Mouse (Mus musculus): ENCODE measurements at regions not wholly inside any gene's neighbourhood (a gene's known extent, or its start where the extent isn't known, plus 50 kb on each side); places are given as distances from the start of the nearest gene placed in this dataset.

DNA sequence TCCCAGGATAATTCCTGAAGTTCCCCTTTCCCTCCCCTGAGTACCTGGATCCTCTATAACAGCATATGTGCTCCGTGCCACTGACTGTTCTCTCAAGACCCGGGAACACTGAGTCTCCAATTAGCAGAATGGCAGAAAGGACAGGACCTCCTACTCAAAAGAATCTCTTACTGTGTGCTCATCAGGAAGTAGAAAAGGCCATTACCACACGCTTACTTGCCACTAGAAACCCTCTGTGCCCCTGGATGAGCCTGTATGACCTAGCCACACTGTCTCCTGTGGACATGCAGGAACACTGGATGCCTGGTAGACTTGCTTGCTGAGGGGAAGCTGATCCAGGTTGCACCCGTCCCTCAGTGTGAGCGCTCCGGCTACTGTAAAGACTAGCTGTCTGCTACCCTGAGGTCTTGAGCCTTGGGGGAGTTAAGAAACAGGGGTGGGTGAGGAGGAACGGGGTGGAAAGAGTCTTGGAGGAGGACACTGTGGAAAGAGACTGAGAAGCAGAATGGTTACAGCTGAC, 117.6 kb upstream of the Ccnd2 start:
- no peaks in the 10 kb centered on the region for H3K36me3 ChIP-seq (replicated peaks; ENCODE audit: control insufficient read depth, insufficient read depth)
- H3K4me3 ChIP-seq (replicated peaks; ENCODE audit: low read length), result no peak overlapping the region
- H3K27me3 ChIP-seq (ENCODE audit: control insufficient read depth, insufficient read depth, low read length), result no peaks in the 10 kb centered on the region
- H3K4me1 ChIP-seq (replicated peaks; ENCODE audit: control insufficient read depth, insufficient read depth, low read length), result 0 out of 2 replicates have a peak, but pooled peaks cover 6% of the 10 kb centered on the region
- H3K9ac ChIP-seq, result no peak overlapping the region
- no peak overlapping the region for H3K4me2 ChIP-seq (replicated peaks)
- H3K27ac ChIP-seq, result no peak overlapping the region
- 80% methylated on average over 7 of the region's 7 CpGs for WGBS
- DNase-seq (ENCODE audit: low spot score), result no peak
- no peak for ATAC-seq (ENCODE audit: low FRiP score)
- H3K9me3 ChIP-seq (ENCODE audit: control insufficient read depth, low read length), result no peaks in the 10 kb centered on the region

DNA sequence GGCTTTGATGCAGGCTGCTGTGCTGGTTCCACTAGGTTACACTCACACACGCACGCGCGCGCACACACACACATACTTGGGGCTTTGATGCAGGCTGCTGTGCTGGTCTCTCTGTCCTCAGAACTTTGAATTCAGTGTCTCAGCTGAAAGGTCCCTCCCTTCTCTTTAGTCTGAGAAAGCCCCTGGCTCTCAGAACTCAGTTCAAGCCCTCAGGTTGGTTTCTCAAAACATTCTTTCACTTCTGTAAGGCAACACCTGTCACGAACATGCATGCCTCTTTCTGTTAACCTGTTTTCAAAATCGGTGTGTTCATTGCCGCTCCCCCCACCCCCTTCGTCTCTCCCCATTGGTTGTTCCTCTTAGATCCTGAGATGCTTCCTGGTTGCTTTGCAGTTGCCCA, 118.8 kb upstream of the Ccnd2 start:
- 0 out of 2 replicates have a peak, but pooled peaks cover 6% of the 10 kb centered on the region for H3K4me1 ChIP-seq (replicated peaks; ENCODE audit: control insufficient read depth, insufficient read depth, low read length)
- H3K9me3 ChIP-seq (ENCODE audit: control insufficient read depth, low read length), result no peaks in the 10 kb centered on the region
- DNase-seq (ENCODE audit: low spot score), result no peak
- no peaks in the 10 kb centered on the region for H3K36me3 ChIP-seq (replicated peaks; ENCODE audit: control insufficient read depth, insufficient read depth)
- no peak overlapping the region for H3K27ac ChIP-seq
- ATAC-seq (ENCODE audit: low FRiP score), result no peak
- no peak overlapping the region for H3K9ac ChIP-seq
- H3K27me3 ChIP-seq (ENCODE audit: control insufficient read depth, insufficient read depth, low read length), result no peaks in the 10 kb centered on the region
- no peak overlapping the region for H3K4me3 ChIP-seq (replicated peaks; ENCODE audit: low read length)
- 89% methylated on average over 9 of the region's 9 CpGs for WGBS
- no peak overlapping the region for H3K4me2 ChIP-seq (replicated peaks)

DNA sequence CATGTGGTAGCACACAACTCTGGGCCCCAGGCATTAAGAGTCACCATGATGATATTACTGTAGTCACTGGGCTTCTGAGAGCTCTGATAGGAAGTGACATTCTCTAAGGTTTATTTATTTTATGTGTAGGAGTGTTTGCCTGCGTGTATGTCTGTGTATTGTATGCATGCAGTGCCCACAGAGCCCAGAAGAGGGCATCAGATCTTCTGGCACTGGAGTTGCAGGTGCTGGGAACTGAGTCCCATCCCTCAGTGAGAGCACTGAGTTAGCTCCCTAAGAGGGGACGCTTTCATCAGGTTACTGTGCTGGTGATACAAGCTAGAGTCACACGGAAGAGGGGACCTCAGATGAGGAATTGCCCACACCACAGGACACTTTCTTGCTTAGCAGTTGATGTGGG, 119.4 kb upstream of the Ccnd2 start:
- H3K27me3 ChIP-seq (ENCODE audit: control insufficient read depth, insufficient read depth, low read length), result no peaks in the 10 kb centered on the region
- 89% methylated on average over 3 of the region's 3 CpGs for WGBS
- DNase-seq (ENCODE audit: low spot score), result no peak
- no peak for ATAC-seq (ENCODE audit: low FRiP score)
- no peak overlapping the region for H3K27ac ChIP-seq
- no peaks in the 10 kb centered on the region for H3K9me3 ChIP-seq (ENCODE audit: control insufficient read depth, low read length)
- H3K36me3 ChIP-seq (replicated peaks; ENCODE audit: control insufficient read depth, insufficient read depth), result no peaks in the 10 kb centered on the region
- no peak overlapping the region for H3K9ac ChIP-seq
- H3K4me3 ChIP-seq (replicated peaks; ENCODE audit: low read length), result no peak overlapping the region
- H3K4me2 ChIP-seq (replicated peaks), result no peak overlapping the region
- 0 out of 2 replicates have a peak, but pooled peaks cover 4% of the 10 kb centered on the region for H3K4me1 ChIP-seq (replicated peaks; ENCODE audit: control insufficient read depth, insufficient read depth, low read length)

DNA sequence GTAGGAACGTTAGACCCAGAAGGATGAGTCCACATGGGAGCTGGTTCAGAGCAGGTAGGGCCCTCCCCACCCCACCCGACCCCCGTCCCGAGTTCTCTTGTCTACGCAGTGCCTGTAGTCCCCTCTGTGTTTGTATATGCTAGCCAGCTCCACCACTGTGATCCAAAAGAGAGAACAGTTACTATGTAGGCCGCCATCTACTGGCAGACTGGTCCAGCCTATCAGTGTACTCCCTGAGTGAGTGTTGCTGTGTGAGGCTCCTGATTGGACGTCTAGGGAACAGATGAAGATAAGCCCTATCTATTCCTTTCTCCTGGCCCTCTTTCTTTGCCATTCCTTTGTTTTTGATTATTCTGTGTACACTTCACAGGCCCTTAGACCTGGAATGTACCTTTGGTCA, 120.6 kb upstream of the Ccnd2 start:
- H3K36me3 ChIP-seq (replicated peaks; ENCODE audit: control insufficient read depth, insufficient read depth), result no peaks in the 10 kb centered on the region
- no peak overlapping the region for H3K4me2 ChIP-seq (replicated peaks)
- no peaks in the 10 kb centered on the region for H3K27me3 ChIP-seq (ENCODE audit: control insufficient read depth, insufficient read depth, low read length)
- no peak overlapping the region for H3K4me3 ChIP-seq (replicated peaks; ENCODE audit: low read length)
- H3K9ac ChIP-seq, result no peak overlapping the region
- H3K27ac ChIP-seq, result no peak overlapping the region
- DNase-seq (ENCODE audit: low spot score), result no peak
- H3K4me1 ChIP-seq (replicated peaks; ENCODE audit: control insufficient read depth, insufficient read depth, low read length), result no peaks in the 10 kb centered on the region
- no peaks in the 10 kb centered on the region for H3K9me3 ChIP-seq (ENCODE audit: control insufficient read depth, low read length)
- no peak for ATAC-seq (ENCODE audit: low FRiP score)
- WGBS, result 57% methylated on average over 7 of the region's 7 CpGs

DNA sequence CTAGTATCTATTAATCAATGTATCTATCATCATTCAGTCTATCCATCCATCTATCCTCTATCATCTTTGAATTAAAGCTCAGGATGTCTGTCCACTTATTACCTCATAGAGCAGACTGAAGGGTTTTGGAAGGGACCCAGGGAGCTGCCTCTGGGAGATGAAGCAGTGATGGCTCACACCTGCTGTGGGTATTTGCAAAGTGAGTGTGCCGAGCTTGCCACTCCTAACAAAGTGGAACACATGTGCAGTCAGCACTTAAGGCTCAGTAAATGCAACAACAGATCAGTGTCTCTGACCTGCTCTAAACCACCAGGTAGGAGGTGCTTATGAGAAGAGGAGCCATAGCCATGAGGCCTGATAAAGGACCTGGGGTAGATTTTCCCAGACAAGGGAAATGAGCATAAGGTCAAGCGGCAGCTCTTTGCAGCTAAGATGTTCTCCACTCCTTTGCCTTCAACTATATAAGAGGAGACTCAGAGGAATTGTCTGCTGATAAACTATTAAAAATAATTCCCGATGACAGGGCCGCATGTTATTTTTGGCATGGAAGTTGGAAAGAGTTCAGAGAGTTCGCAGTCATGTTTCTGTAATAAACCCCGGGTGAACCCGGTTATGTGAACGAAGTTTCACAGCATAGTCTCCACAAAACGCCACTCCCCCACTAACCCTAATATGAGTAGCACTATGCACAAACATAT, 122.9 kb upstream of the Ccnd2 start:
- H3K9ac ChIP-seq, result no peak overlapping the region
- H3K27me3 ChIP-seq (ENCODE audit: control insufficient read depth, insufficient read depth, low read length), result no peaks in the 10 kb centered on the region
- H3K4me3 ChIP-seq (replicated peaks; ENCODE audit: low read length), result no peak overlapping the region
- ATAC-seq (ENCODE audit: low FRiP score) (no peak), DNase-seq (ENCODE audit: low spot score) (no peak)
- H3K36me3 ChIP-seq (replicated peaks; ENCODE audit: control insufficient read depth, insufficient read depth), result no peaks in the 10 kb centered on the region
- WGBS, result 92% methylated on average over 9 of the region's 9 CpGs
- no peaks in the 10 kb centered on the region for H3K4me1 ChIP-seq (replicated peaks; ENCODE audit: control insufficient read depth, insufficient read depth, low read length)
- H3K9me3 ChIP-seq (ENCODE audit: control insufficient read depth, low read length), result 0 out of 2 replicates have a peak, but pooled peaks cover 4% of the 10 kb centered on the region
- H3K4me2 ChIP-seq (replicated peaks), result no peak overlapping the region
- no peak overlapping the region for H3K27ac ChIP-seq

DNA sequence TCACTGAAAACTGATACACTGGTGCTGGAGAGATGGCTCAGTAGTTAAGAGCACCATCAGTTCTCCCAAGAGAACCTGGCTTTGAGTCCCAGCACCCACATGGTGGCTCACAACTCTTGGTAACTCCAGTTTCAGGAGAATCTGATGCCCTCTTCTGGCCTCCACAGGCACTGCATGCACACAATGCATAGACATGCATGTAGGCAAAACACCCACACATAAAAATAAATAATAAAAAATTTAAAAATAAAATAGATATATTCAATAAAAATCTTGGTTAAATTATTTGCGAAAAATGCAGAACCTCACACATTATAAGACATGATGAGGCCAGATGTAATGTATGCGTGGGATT, 123.4 kb upstream of the Ccnd2 start:
- 0 out of 2 replicates have a peak, but pooled peaks cover 4% of the 10 kb centered on the region for H3K9me3 ChIP-seq (ENCODE audit: control insufficient read depth, low read length)
- H3K4me1 ChIP-seq (replicated peaks; ENCODE audit: control insufficient read depth, insufficient read depth, low read length), result no peaks in the 10 kb centered on the region
- H3K27me3 ChIP-seq (ENCODE audit: control insufficient read depth, insufficient read depth, low read length), result no peaks in the 10 kb centered on the region
- 91% methylated on average over 2 of the region's 2 CpGs for WGBS
- no peak overlapping the region for H3K4me2 ChIP-seq (replicated peaks)
- DNase-seq (ENCODE audit: low spot score) (no peak), ATAC-seq (ENCODE audit: low FRiP score) (no peak)
- no peak overlapping the region for H3K27ac ChIP-seq
- H3K36me3 ChIP-seq (replicated peaks; ENCODE audit: control insufficient read depth, insufficient read depth), result no peaks in the 10 kb centered on the region
- H3K4me3 ChIP-seq (replicated peaks; ENCODE audit: low read length), result no peak overlapping the region
- no peak overlapping the region for H3K9ac ChIP-seq

DNA sequence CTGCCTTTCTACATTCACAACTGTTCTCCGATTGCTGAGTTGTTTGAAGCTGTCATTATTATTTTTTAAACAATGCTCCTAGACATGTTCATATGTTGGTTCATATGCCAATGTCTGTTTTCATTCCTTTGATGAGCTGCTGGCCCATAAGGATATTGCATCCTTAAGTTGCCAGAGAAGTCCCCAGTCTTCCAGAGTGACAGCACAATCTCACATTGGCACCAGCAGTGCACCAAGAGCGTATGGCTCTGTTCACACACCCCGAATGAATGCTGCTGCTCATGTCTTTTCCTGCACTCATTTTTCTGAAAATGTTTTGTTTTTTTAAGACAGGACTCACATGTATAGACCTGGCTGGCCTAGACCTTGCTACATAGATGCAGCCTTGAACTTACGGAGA, 124.4 kb upstream of the Ccnd2 start:
- Histone ChIP-seq H3K4me2 (replicated peaks) (no peak overlapping the region), H3K9me3 (ENCODE audit: control insufficient read depth, low read length) (0 out of 2 replicates have a peak, but pooled peaks cover 4% of the 10 kb centered on the region), H3K36me3 (replicated peaks; ENCODE audit: control insufficient read depth, insufficient read depth) (no peaks in the 10 kb centered on the region), H3K27ac (no peak overlapping the region), H3K4me3 (replicated peaks; ENCODE audit: low read length) (no peak overlapping the region), H3K4me1 (replicated peaks; ENCODE audit: control insufficient read depth, insufficient read depth, low read length) (no peaks in the 10 kb centered on the region), H3K9ac (no peak overlapping the region), H3K27me3 (ENCODE audit: control insufficient read depth, insufficient read depth, low read length) (no peaks in the 10 kb centered on the region)
- ATAC-seq (ENCODE audit: low FRiP score) (no peak), DNase-seq (ENCODE audit: low spot score) (no peak)
- WGBS, result 95% methylated on average over 4 of the region's 4 CpGs

DNA sequence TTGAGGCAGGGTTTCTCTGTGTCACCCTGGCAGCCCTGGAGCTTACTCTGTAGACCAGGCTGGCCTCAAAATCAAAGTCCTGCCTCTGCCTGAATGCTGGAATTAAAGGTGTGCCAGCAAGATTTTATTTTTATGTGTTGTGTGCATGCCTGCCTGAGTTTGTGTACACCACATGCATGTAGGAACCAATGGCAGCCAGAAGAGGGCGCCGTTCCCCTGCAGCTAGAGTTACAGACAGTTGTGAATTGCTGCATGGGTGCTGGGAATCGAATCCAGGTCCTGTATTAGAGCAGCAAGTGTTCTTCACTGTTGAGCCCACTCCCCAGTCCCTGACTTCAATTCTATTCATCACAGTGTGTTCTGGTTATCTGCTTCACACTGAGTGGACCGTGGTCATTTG, 126.4 kb upstream of the Ccnd2 start:
- no peak overlapping the region for H3K27ac ChIP-seq
- H3K9ac ChIP-seq, result no peak overlapping the region
- H3K4me1 ChIP-seq (replicated peaks; ENCODE audit: control insufficient read depth, insufficient read depth, low read length), result no peaks in the 10 kb centered on the region
- no peaks in the 10 kb centered on the region for H3K27me3 ChIP-seq (ENCODE audit: control insufficient read depth, insufficient read depth, low read length)
- 73% methylated on average over 4 of the region's 4 CpGs for WGBS
- ATAC-seq (ENCODE audit: low FRiP score) (no peak), DNase-seq (ENCODE audit: low spot score) (no peak)
- no peak overlapping the region for H3K4me3 ChIP-seq (replicated peaks; ENCODE audit: low read length)
- H3K9me3 ChIP-seq (ENCODE audit: control insufficient read depth, low read length), result 0 out of 2 replicates have a peak, but pooled peaks cover 4% of the 10 kb centered on the region
- H3K36me3 ChIP-seq (replicated peaks; ENCODE audit: control insufficient read depth, insufficient read depth), result no peaks in the 10 kb centered on the region
- no peak overlapping the region for H3K4me2 ChIP-seq (replicated peaks)

DNA sequence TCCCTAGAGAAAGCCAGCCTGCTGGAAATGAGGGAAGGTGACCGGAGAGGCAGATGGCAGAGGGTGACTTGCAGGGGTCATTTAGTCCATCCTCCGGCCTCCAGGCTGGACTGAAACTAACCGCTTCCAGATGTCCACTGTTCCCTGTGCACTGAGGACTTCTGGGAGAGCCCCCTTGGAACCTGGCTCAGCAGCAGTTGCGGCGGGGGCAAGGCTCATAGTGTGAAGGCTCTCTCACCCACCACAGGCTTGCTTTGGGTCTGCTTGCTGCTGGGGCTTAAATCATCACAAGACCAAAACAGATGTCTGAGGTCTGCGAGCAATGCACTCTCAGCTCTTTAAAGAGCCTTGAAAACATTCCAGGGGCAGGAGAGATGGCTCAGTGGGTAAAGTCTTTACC, 132.2 kb upstream of the Ccnd2 start:
- ATAC-seq (ENCODE audit: low FRiP score), result no peak
- no peak for DNase-seq (ENCODE audit: low spot score)
- Histone ChIP-seq H3K4me3 (replicated peaks; ENCODE audit: low read length) (no peak overlapping the region), H3K4me2 (replicated peaks) (no peak overlapping the region), H3K9ac (no peak overlapping the region), H3K36me3 (replicated peaks; ENCODE audit: control insufficient read depth, insufficient read depth) (no peaks in the 10 kb centered on the region), H3K27ac (no peak overlapping the region), H3K4me1 (replicated peaks; ENCODE audit: control insufficient read depth, insufficient read depth, low read length) (no peaks in the 10 kb centered on the region), H3K27me3 (ENCODE audit: control insufficient read depth, insufficient read depth, low read length) (no peaks in the 10 kb centered on the region), H3K9me3 (ENCODE audit: control insufficient read depth, low read length) (no peaks in the 10 kb centered on the region)
- 84% methylated on average over 6 of the region's 6 CpGs for WGBS

Data from hindbrain, embryonic 14.5 days (tissue).